Mouse (Mus musculus): ENCODE measurements around the gene Ccpg1os. TPM values are rescaled to one million over a fixed set of nuclear protein-coding genes. Genes with fewer than 3 reads are reported as not detected.

Ccpg1os gene
- polyA plus RNA-seq, 3 experiments from 2014 or later = 5.6 to 12.9 (median 8.4) TPM

Other genes starting within 250 kb of the Ccpg1os start
- gene Prtg, start 178.5 kb downstream of the Ccpg1os start, polyA plus RNA-seq (2017; shearing (Covaris generic)) = under 1 TPM in 1 of 3 experiments, not detected in 2; 0.26 TPM
- gene Pygo1, start 59.7 kb downstream of the Ccpg1os start, polyA plus RNA-seq (2017; shearing (Covaris generic)) = not detected
- gene Dyx1c1, start 26.6 kb downstream of the Ccpg1os start, polyA plus RNA-seq (2017; shearing (Covaris generic)) = 1 to 10 TPM; 3.8 to 5.0 (median 4.1) TPM
- not detected for gene Gm44503, start 26.5 kb downstream of the Ccpg1os start, polyA plus RNA-seq (2017; shearing (Covaris generic))
- gene Ccpg1, start within 50 bp of the Ccpg1os start, polyA plus RNA-seq (2017; shearing (Covaris generic)) = 10 to 100 TPM; 71.4 to 95.7 (median 89.4) TPM
- gene Pigb, start 55.0 kb upstream of the Ccpg1os start, polyA plus RNA-seq (2017; shearing (Covaris generic)) = 10 to 100 TPM; 12.0 to 19.6 (median 15.1) TPM
- 10 to 100 TPM; 36.2 to 83.0 (median 39.9) TPM for gene Rab27a, start 59.5 kb upstream of the Ccpg1os start, polyA plus RNA-seq (2017; shearing (Covaris generic))
- gene Khdc3, start 116.5 kb upstream of the Ccpg1os start, polyA plus RNA-seq (2017; shearing (Covaris generic)) = under 1 TPM in 1 of 3 experiments, not detected in 2; 0.28 TPM
- not detected for gene Gm20509, start 117.1 kb upstream of the Ccpg1os start, polyA plus RNA-seq (2017; shearing (Covaris generic))
- gene Rsl24d1, start 128.0 kb upstream of the Ccpg1os start, polyA plus RNA-seq (2017; shearing (Covaris generic)) = 10 to 100 TPM; 81.9 to 88.8 (median 83.1) TPM

Measured in inflammation-experienced regulatory T-cells, adult 6 months (primary cell).